Mouse (Mus musculus) heart, embryonic 11.5 days (tissue): ENCODE measurements around the gene Pgp. TPM values are rescaled to one million over a fixed set of nuclear protein-coding genes. Genes with fewer than 3 reads are reported as not detected.

ENCODE experiments used
- ATAC-seq: fragments of 200-750 bp; cut with Nextera tagmentation; replicated peaks from 2 replicates; pipeline ENCODE4 v1.8.0; 2017; ENCODE audit warnings: moderate library complexity; ENCODE audit not compliant: insufficient number of reproducible peaks, low FRiP score, low TSS enrichment
- H3K27ac ChIP-seq: fragments of 300-500 bp; sonication (generic); 2 replicates; pipeline ENCODE4 v1.5.1; 2014; ENCODE audit warnings: mild to moderate bottlenecking, low read depth, low read length
- H3K27me3 ChIP-seq: fragments of 300-500 bp; sonication (generic); 2 replicates; pipeline ENCODE4 v1.6.1; 2014; ENCODE audit warnings: mild to moderate bottlenecking, low read length, mixed read lengths; ENCODE audit not compliant: control insufficient read depth, insufficient read depth
- H3K36me3 ChIP-seq: fragments of 300-500 bp; sonication (generic); 2 replicates; pipeline ENCODE4 v1.6.1; 2014; ENCODE audit warnings: mild to moderate bottlenecking, low read length, moderate library complexity, mixed read lengths; ENCODE audit not compliant: control insufficient read depth, insufficient read depth
- H3K4me1 ChIP-seq: fragments of 300-500 bp; sonication (generic); 2 replicates; pipeline ENCODE4 v1.6.1; 2014; ENCODE audit warnings: low read length; ENCODE audit not compliant: control insufficient read depth, insufficient read depth
- H3K4me2 ChIP-seq: fragments of 300-500 bp; sonication (generic); 2 replicates; pipeline ENCODE4 v1.6.1; 2014; ENCODE audit warnings: mild to moderate bottlenecking, moderate library complexity
- H3K4me3 ChIP-seq: fragments of 300-500 bp; sonication (generic); 2 replicates; pipeline ENCODE4 v1.5.1; 2014; ENCODE audit warnings: low read depth, low read length
- H3K9ac ChIP-seq: fragments of 300-500 bp; sonication (generic); 2 replicates; pipeline ENCODE4 v1.6.1; 2014; ENCODE audit warnings: mild to moderate bottlenecking, low read depth, low read length, moderate library complexity
- H3K9me3 ChIP-seq: fragments of 300-500 bp; sonication (generic); replicated peaks from 2 replicates; pipeline ENCODE4 v1.6.1; 2016; ENCODE audit warnings: low read length; ENCODE audit not compliant: control insufficient read depth
- WGBS: fragments of 180-500 bp; shearing (Covaris S2); extraction: QIAGEN DNeasy Blood & Tissue Kit; methylation state at CpG from one replicate; pipeline ENCODE4 v1.1.7; 2014; ENCODE audit not compliant: insufficient replicate concordance; 5-methylcytosine and 5-hydroxymethylcytosine counted together
- polyA plus RNA-seq: library from polyadenylated mRNA; unstranded; fragments of >200 nt; fragmentation: Nextera tagmentation; extraction: Ambion mirVana; gene quantifications from 2 replicates; pipeline ENCODE4 v1.2.1, GENCODE M21; 2014

Pgp gene
- polyA plus RNA-seq, 1 experiment from 2014 or later = 75.8 TPM

DNA sequence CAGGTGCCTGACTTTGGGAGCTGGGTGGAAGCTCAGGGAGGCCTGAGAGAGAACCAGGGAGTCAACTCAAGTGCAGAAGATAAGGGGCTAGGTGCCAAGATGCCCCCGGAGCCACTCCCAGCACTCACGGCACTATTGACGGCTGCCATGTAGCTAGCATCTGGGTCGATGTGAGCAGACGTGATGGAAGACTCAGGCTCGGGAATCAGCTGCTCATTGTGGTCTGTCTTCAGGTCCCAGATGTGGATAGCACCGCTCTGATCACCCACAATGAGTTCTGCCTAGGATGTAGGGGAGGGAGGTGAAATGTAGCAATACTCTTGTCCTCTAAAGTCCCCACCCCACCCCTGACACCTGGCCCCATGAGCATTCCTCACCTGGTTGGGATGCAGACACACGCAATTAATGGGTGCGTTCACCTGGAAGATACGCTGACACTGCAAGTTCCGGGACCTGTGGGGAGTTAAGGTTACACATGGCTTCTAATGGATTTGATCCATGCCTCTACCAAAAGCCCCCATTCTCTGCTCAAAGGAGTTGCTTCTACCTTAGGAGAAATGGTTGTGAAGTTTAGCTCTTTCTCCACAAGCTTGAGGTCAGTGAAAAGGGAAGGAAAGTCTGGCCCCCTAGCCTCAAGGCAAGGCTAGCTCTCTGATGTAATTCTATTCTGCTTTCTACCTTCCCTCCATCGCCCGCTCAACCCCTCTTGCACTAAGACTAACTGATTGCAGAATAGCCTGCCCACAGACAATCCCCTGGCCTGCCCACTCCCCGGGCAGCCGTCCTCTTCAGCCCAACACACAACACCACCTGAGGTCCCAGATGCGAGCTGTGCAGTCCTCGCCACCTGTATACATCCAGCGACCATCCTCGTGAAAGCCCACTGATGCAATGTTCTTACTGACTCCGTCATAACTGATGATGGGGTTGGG, 7.1 kb downstream of the Pgp start:
- peak overlapping the region; percentile 74 for H3K4me3 ChIP-seq
- H3K4me2 ChIP-seq = peak overlapping the region; percentile 72; the same call in 1 of the 2 replicates
- peaks cover 24% of the 10 kb centered on the region for H3K36me3 ChIP-seq
- 92% methylated on average over 20 of the region's 20 CpGs for WGBS
- no peaks in the 10 kb centered on the region for H3K9me3 ChIP-seq
- peaks cover 22% of the 10 kb centered on the region for H3K4me1 ChIP-seq
- no peaks in the 10 kb centered on the region for H3K27me3 ChIP-seq
- ATAC-seq = no peak
- H3K27ac ChIP-seq = no peak overlapping the region
- peak overlapping the region; percentile 87 for H3K9ac ChIP-seq

DNA sequence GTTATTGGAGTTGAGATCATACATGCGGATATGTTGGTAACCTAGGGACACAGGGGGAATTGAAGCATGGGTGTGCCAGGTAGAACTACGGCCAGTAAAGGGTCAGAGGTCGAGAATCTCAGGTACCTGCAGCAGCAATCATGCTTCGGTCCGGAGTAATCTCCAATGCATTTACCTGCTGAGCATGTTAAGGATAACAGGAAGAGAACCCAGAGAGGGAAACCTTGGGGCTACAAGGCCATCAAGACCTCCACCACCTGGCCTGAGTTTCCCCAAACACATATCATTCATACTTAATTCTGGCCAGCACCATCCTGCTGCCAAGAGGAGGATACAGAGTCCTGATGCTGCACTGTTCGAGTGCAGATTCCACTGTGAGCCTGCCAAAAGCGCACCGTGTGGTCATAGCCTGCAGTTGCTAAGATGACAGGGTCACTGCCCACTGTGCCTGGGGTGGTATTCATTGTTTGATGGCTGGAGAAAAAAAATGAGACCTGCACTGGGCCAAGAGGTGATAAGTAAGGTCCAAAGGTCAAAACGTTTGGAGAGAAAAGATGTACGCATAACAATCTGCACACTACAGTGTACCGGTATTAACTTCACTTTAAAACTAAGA, 7.9 kb downstream of the Pgp start:
- H3K4me3 ChIP-seq = peak overlapping the region; percentile 74
- peaks cover 24% of the 10 kb centered on the region for H3K36me3 ChIP-seq
- H3K9ac ChIP-seq = peak overlapping the region; percentile 87
- peak overlapping the region; percentile 72 for H3K4me2 ChIP-seq
- 55% methylated on average over 11 of the region's 11 CpGs for WGBS
- H3K27ac ChIP-seq = no peak overlapping the region; the same call in 1 of the 2 replicates
- ATAC-seq = no peak
- no peaks in the 10 kb centered on the region for H3K9me3 ChIP-seq
- no peaks in the 10 kb centered on the region for H3K27me3 ChIP-seq
- H3K4me1 ChIP-seq = peaks cover 15% of the 10 kb centered on the region; the same call in 1 of the 2 replicates

DNA sequence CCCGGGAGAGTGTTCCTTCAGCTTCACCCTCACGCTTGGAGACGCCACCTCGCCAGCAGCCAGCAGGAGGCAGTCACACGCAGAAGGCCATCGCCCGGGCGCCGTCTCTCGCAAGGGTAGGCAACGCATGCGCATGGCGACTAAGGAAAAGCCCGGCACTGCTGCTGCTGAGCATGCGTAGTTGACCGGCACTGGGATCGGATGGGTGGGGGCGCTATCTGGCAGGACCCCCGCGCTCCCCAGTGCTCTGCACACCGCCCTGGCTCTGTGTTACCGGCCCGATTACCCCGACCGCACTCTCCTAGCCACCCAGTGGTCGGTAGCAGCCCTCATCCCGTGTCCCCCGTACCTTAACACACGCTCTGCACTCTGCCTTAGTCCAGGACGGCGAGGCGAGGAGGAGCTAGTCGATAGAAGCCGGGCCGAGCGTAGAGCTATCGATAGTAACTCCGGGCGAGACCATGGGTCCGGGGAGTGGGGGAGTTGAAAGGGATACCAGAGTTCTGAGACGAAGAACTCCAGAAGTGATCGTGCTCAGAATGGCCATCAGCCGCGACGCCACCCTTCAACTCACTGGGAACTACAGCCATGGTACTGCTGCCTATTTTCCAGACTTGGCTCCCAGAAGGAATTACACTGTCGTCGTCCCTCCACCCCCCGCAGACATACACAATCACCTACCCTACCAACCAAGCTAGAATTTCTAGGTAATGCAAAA, 8.6 kb downstream of the Pgp start, which contains the start of gene Mlst8:
TSS of gene Mlst8 (minus strand) at position 416 of the 718 bp plus-strand sequence.
- peaks cover 20% of the 10 kb centered on the region for H3K36me3 ChIP-seq
- peak within 1 kb of the TSS; percentile 72 for H3K4me2 ChIP-seq
- no peaks in the 10 kb centered on the region for H3K9me3 ChIP-seq
- peaks cover 9% of the 10 kb centered on the region; the same call in 1 of the 2 replicates for H3K4me1 ChIP-seq
- H3K9ac ChIP-seq = peak within 1 kb of the TSS; percentile 87
- H3K27me3 ChIP-seq = no peaks in the 10 kb centered on the region
- H3K27ac ChIP-seq = peak within 1 kb of the TSS; percentile 93
- peak within 1 kb of the TSS; percentile 74 for H3K4me3 ChIP-seq
- WGBS = under 1% methylated on average over 47 of the region's 48 CpGs
- ATAC-seq = peak; percentile 90

DNA sequence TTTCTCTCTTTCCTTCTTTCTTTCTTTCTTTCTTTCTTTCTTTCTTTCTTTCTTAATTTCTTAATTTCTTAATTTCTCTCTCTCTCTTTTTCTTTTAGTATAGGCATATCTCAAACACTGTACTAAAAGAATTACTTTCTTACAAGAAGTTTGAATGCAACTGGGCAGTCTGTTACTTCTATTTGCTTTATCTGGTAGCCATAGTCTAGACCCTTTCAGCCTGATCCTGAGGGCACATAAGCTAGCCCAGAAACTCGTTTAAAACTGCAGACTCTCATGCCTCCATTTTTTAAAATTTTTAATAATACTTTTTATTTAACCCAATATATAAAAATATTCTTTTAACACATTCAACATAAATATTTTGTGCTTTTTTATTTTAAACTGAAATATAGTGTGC, 9.2 kb downstream of the Pgp start:
- WGBS = 29% methylated on average over 1 of the region's 1 CpGs
- Histone ChIP-seq H3K4me2 (peak overlapping the region; percentile 72), H3K4me3 (peak overlapping the region; percentile 74; the same call in 1 of the 2 replicates), H3K27ac (no peak overlapping the region), H3K9ac (no peak overlapping the region), H3K4me1 (peaks cover 7% of the 10 kb centered on the region; the same call in 1 of the 2 replicates), H3K9me3 (no peaks in the 10 kb centered on the region), H3K36me3 (peaks cover 17% of the 10 kb centered on the region), H3K27me3 (no peaks in the 10 kb centered on the region)
- ATAC-seq = no peak

DNA sequence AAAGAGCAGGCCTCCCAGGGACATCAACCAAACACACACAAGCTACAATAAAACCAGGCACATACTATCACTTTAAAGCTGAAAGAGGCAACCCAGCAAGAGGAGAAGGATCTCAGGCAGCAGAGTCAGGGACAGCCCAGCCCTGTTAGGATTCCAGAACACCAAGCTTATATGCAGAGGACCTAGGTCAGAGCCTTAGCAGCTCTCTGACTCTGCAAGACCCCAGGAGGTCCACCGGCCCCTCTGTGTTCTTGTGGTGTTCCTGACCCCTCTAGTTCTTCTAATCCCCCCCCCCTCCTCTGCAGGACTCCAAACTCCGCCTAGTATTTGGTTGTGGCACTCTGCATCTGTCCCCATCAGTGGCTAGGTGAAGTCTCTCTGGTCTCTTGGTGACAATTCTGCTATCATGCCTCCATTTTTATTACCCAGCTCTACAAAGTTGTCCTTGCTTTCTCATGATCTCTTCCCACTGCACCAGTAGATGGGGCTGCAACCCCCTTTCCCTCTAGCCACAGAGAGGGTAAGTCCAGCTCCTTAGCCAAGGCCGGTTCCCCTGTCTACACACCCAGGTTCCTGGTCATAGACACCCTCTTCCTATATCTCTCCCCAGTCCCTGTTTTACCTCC, 10.1 kb downstream of the Pgp start:
- H3K9me3 ChIP-seq = no peaks in the 10 kb centered on the region
- no peak for ATAC-seq
- H3K27me3 ChIP-seq = no peaks in the 10 kb centered on the region
- no peak overlapping the region for H3K9ac ChIP-seq
- 46% methylated on average over 3 of the region's 3 CpGs for WGBS
- no peak overlapping the region for H3K4me3 ChIP-seq
- peaks cover 9% of the 10 kb centered on the region for H3K4me1 ChIP-seq
- peaks cover 12% of the 10 kb centered on the region for H3K36me3 ChIP-seq
- H3K27ac ChIP-seq = no peak overlapping the region
- H3K4me2 ChIP-seq = no peak overlapping the region; the same call in 1 of the 2 replicates

DNA sequence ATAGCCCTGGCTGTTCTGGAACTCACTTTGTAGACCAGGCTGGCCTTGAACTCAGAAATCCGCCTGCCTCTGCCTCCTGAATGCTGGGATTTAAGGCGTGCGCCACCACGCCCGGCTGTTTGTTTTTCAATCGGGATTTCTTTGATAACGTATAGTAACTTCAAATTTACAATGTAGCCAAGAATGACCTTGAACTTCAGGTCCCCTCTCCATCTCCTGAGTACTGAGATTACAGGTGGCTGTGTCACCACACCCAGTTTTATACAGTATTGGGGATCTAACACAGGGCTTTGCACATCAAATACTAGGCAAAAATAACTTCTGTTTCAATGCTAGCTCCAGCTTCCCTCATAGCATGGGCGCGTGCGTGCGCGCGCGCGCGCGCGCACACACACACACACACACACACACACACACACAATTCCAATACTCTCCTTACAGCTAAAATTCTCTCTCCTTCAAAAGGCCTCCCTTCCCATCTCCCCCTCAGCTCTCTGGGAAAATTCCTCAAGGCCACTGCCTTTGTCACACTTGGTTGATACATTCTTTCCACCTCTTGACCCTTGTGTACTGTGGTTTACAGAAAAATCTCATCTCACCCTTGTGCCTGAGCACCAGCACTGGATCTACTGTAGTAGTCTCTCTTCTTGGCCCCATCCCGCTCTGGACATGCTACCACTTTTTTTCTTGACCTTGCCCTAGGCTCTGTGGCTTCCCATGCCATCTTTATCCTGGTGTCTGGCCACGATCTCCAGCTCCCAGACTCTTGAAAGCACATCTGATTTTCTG, 11.0 kb downstream of the Pgp start:
- peaks cover 6% of the 10 kb centered on the region for H3K36me3 ChIP-seq
- no peak for ATAC-seq
- WGBS = 89% methylated on average over 20 of the region's 20 CpGs
- H3K27me3 ChIP-seq = no peaks in the 10 kb centered on the region
- H3K9me3 ChIP-seq = no peaks in the 10 kb centered on the region
- no peak overlapping the region for H3K4me2 ChIP-seq
- H3K4me3 ChIP-seq = no peak overlapping the region
- H3K9ac ChIP-seq = no peak overlapping the region
- H3K4me1 ChIP-seq = peaks cover 13% of the 10 kb centered on the region
- no peak overlapping the region for H3K27ac ChIP-seq

DNA sequence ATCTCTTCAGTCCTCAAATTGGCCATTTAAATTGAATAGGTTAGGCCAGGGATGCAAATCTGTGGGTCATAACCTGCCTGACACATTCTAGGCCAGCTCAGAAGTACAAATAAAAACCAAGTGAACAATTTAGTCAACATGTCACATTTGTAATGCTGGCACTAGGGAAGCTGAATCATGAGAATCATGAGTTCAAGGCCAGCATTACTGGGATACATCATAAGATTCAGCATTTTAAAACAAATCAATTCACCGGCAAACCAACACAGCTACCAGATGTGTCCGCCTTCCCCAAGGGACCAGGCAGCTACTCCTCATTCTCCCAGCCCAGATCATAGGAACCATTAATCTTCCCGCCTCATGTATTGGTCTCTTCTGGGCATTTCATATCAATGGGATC, 13.3 kb downstream of the Pgp start:
- Histone ChIP-seq H3K9me3 (no peaks in the 10 kb centered on the region), H3K4me1 (peaks cover 6% of the 10 kb centered on the region), H3K27me3 (peaks cover 18% of the 10 kb centered on the region), H3K36me3 (no peaks in the 10 kb centered on the region), H3K4me3 (no peak overlapping the region), H3K27ac (no peak overlapping the region), H3K4me2 (no peak overlapping the region), H3K9ac (no peak overlapping the region)
- 85% methylated on average over 3 of the region's 3 CpGs for WGBS
- no peak for ATAC-seq
